Mouse (Mus musculus): ENCODE results near the gene Hmgb1.

Gene Hmgb1

DNA sequence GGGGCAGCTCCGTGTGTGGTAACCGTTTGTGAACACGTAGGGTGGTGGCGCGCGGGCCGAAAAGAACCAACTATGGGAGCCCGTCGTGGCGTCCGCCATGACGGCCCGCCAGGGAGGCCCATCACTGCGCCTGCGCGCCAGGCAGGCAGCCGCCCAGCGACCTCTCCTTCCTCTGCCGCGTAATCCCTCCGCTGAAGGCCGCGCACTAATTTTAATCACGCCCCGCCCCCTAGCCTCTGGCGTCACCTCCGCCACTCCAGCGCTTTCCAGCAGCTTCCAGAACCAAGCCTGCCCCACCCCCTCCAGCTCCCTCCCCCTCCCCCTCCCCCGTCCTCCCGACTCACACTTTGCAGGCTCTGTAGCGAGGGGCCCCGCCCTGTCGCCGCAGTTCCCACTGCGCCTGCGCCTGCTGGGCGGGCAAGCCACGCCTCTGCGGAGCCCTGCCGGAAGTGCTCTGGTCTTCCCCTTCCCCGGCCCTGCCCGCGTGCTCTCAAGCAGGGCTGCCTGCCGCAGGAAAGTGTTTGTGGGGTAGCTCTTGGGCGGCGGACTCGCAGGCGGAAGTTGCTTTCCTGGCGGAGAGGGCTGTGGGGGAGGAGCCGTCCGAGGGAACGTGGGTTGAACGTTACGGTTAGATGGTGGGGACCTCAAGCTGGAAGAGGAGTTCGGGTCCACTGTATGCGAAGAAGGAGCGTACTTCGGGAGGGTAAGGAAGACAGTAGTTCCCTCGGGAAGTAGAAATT is at the start of gene Hmgb1, which contains the start of gene Uspl1:
Hmgb1 (minus strand) TSS at position 386 of the 740 bp plus-strand sequence.
Uspl1 (plus strand) TSS at position 247 of the 740 bp plus-strand sequence.
- DNase-seq, result peak; percentile 98

DNA sequence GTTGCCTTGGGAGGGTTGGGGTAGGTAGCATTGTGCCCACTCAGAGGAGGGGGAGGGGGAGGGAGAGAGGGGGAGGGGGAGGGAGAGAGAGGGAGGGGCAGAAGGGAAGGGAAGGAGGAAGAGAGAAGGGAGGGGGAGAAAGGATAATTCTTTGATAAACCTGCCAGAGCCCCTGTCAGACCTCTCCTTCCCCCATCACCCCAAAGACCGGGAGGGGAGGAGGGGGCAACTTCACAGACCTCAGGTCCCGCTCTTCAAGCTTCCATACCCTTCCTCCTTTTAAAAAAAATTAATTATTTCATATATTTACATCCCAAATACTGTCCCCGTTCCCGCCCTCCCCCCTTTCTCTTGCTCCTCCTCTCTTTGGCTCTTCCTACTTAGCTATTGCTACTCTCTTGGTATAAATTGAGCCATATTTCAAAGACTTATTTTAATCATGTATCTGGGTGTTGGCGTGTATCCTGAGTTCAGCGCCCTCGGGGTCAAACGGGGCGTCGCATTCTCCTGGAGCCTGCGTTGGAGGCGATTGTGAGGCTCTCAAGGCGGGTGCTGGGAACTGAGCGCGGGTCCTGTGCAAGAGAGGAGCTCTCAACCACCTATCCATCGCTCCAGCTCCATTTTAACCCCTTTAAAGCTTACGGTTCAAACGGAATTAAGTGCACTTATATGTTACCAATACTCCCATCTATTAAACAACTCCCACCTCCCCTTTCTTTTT is 45.5 kb upstream of the Hmgb1 start:
- DNase-seq, result no peak

DNA sequence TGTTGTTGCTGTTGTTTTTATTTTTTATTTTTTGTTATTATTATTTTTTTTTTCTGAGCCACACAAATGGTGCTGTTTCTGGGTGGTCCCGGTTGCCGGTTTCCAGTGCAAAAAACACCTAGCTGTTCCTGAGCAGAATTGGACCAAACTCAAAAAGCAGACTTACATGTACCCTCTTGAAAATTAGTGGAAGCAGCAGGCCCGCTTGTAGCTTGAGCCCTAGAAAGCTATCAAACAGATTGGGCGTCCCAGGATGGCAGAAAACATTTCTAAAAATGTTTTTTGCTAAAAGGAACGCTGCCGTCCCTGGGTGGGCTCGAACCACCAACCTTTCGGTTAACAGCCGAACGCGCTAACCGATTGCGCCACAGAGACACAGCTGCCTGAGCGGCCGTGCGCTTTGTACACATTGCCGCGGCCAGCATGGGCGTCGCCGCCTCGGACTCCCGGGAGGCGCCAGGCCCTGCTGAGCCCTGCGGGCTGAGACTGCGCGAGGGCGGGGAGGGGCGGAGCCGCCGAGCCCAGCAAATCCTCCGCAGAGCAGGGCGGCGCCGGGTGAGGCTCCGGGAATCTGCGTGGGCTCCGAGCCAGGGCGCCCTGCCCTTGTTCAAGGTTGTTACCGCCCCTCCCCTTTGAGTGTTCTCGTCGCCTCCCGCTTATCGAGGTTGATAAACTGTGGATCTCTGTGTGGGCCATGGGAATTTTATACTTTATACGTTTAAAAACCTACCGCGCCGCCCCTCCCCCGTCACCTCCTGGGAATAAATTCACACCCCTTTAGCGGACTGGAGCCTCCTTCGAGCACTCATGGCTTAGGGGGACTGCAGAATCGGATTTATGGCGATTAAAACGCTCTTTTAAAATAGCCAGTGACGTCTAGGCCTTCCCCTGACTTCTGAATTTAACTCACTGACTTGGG is 44.7 kb upstream of the Hmgb1 start:
- peak; percentile 97 for DNase-seq

DNA sequence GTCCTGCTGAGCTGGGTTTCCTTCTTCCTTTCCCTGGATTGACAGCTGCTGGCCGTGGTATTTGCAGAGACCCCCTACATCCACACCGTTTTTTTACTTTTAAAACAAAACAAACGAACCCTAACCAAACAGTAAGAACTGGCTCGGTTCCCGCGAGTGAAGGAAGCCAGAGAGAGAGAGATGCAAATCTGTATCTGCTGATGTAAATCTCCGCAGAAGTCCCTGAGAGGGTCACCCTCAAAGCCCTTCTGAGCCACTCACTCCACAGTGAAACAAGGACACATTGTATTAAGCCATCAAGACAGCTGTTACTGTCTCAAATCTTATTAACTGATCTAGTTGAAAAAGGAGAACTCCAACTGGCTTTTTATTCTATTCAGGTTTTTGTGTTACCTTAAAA is 40.4 kb upstream of the Hmgb1 start:
- DNase-seq, result peak; percentile 33

DNA sequence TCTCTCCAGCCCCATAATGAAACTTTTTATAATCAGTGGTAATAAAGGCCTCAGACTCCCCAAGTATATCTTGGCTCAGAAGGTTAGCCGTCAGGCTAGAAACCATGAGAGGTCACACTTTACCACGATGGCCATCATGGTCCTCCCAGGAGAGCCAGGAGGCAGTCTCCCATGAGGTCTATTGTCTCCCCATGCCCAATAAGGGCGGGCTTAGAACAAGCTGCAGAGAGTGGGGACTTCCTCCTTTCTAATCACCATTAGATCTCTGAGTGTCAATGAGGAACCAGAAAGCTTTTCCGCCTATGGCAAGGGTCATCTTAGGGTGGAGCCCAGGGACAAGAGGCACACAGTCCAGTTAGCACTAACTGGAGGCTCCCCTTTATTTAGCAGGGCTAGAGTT is 37.1 kb upstream of the Hmgb1 start:
- DNase-seq, result no peak

DNA sequence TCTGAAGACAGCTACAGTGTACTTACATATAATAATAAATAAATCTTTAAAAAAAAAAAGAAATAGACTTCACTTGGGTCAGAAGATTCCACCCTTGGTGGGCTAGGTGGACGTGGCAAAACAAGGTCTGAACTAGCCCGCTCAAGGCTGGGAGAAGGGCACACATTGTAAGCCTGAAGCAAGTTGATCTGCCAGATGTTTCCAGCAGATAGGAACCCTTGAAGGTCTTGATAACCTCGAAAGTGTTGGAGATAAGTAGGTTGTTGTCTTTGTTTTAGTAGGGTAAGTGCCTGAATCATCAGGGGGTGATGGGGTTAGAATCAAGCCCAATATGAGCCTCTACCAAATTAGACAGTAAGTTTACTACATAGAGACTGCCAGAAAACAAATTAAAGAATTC is 35.2 kb upstream of the Hmgb1 start:
- DNase-seq, result no peak

DNA sequence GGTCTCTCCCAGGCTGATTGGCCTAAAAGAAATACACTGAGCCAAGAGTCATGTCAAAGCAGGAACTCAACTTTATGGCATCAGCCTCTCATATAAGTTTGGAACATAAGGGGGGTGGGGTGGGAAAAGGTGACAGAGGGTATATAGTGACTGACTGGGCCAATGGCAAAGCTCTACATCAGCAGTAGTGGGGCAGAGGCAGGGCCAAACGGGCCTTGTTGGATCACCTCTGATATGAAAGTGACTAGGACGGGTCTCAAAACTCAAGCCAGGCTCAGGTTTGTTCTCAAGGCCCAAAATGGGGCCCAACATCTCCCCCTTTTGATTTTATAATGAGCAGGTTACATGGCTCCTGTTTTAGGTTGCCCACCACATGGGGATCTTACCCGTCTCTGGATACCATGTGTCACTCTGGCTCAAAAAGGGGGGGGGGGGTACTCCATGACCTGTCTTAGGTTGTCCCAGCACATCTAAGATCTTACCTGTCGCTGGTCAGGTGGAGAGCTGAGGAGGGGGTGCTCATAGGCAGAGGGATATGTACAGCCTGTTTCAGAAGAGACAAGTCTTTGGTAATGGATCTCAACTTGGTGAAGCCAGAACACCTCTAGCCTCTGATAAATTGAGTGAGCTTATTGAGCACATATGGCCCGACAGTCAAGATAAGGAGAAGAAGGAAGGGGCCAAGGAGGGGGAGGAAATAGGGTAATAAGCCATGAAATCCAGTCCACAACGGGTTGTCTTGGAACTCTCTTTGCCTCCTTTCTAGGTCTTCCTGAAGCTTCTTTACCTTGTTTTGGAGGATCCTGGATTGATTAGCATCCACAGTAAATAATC is 33.5 kb upstream of the Hmgb1 start:
- no peak for DNase-seq

DNA sequence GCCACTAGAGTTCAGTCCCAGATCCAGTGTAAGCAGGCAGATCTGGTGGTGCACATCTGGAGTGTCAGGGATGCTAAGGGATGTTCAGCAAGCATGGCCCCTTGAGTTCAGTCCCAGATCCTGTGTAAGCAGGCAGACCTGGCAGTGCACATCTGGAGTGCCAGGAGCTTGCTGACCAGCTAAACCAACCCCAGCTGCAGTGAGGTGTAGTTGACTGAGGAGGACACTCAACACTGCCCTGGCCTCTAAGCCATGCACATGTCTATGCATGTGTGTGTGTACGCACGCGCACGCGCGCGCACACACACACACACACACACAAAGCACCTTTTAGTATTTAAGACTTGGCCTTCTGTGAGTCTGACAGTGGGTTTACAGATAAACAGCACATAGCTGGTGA is 31.3 kb upstream of the Hmgb1 start:
- no peak for DNase-seq

DNA sequence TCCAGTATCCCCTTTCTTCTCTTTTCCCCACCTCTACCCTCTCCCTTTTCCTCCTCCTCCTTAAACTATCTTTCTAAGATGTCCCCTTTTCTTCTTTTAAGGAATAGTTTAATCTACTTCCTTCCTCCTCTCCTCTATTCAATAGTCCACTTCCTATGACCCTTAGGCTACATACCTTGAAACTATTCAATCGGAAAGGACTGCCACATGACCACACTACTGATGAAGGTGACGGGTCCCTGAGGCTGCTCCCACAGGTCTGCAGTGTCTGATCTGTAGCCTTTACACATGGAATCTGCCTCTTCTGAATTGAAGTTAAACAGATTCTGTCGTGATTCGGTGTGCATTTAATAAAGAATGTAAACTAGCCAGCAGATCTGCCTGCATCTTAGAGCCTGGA is 28.5 kb upstream of the Hmgb1 start:
- DNase-seq, result no peak

DNA sequence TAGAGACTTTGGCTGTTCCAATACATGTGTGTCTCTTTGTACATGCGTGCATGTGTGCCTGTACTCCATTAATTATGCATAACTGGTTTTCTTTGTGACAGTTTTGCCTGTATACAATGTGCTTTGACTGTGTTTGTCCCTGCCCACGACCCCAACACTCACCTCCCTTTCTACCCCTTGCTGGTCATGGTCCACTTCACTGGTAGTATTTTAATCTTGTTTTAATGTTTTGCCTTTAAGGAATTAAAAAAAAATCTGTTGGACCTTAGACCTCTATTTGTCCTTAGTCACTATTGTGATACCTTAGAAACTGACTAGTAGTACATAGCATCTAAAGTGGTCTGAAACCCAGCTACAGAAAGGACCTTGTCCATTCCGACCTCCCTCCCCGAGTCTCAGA is 26.8 kb upstream of the Hmgb1 start:
- DNase-seq, result no peak

DNA sequence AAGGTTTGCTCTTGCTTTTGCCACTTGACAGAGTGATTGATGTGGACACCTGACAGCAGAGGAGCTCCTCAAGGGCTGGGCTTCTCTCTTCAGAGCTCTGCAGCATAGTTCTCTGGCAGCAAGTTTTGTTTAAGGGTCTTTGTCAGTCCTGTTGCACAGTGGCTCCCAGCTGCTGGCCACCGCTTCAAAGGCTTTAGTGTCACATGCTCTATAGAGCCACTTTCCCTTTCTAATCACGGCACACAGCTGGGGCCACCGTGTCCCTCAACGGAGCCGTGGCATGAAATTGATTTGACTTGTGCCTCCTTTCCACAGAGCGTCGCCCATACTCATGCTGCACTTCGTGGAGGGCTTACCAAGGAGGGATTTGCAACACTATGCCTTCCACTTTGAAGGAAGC is 25.0 kb upstream of the Hmgb1 start:
- no peak for DNase-seq

DNA sequence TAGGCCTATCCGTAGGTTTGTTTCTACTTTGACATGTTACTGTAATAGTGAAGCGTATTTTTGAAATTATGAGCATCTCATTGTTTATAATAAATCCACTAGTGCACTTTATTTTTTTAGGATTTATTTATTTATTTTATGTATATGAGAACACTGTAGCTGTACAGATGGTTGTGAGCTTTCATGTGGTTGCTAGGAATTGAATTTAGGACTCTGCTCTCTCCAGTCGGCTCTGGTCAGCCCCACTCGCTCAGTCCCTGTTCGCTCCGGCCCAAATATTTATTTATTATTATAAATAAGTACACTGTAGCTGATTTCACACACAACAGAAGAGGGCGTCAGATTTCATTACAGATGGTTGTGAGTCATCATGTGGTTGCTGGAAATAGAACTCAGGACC is 24.5 kb upstream of the Hmgb1 start:
- DNase-seq, result no peak

DNA sequence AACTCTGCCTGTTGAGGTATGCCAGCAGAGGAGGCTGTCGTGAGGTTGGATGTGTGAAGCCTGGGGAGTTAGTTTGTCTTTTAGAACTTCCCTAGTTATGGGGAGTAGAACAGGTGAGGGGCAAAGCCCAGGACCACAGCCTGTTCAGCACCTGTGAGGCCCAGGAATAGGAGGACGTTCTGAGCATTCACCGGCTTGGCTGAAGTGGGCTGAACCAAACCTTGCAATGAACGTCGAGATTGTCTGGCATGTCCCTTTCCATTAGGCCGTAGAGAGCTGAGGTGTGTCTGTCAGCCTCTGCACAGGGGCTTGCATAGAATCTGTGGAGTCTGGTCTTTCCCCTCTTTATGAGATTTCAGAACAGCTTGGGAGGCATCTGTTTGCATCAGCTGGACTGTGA is 23.4 kb upstream of the Hmgb1 start:
- DNase-seq, result no peak

DNA sequence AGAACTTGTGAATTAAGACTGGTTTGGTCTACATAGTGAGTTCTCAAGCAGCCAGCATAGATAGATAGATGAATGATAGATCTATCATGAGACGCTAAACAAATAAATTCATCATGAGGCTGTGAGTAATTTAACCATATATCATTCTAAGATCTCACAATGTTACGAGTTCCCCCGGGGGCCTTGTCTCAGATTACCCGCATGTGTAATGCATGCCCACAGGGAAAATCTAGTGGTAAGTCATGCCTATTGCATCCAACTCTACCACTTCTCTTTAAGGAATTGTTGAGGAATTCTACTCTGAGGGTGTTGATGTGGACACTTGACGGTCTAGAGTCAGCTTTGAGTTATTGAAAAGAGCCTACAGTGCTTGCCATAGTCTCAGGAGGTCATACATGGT is 22.0 kb upstream of the Hmgb1 start:
- DNase-seq, result no peak

DNA sequence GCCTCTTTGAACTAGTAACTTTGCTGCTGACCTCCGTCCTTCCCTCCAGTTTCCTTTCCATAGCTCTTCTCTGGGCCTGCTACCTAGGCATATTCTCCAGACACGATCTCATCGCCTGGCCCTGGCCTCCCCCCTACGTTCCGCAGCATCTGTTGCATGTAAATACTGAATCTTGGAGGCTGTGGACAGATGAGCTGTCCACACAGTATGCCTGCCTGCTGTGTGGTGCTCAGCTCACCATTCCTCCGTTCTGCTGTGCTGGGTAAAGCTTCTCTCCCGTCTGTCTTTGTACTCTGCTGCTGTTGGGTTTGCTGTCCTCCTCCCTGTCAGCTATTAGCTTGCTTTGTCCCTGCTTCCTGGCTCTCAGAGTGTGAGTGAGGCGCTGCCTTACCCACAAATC is 21.0 kb upstream of the Hmgb1 start:
- DNase-seq, result no peak

DNA sequence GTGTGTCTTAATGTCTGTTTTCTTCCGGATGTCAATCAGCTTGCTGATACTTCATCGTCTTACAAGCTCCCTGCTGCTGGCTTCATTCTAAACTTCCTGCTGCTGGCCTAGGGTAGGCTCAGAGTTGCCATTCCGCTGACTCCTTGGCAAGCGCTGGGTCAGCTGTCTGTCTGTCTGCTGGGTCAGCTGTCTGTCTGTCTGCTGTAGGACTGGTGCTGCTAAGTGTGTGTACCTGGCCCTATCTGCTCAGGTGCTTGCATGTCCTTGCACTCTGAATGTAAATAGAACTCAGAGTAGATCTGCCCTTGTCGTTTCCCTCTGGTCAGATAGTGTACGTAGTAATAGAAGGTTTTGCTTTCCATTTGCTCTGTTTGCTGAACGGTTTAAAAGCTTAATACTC is 20.5 kb upstream of the Hmgb1 start:
- DNase-seq, result no peak

DNA sequence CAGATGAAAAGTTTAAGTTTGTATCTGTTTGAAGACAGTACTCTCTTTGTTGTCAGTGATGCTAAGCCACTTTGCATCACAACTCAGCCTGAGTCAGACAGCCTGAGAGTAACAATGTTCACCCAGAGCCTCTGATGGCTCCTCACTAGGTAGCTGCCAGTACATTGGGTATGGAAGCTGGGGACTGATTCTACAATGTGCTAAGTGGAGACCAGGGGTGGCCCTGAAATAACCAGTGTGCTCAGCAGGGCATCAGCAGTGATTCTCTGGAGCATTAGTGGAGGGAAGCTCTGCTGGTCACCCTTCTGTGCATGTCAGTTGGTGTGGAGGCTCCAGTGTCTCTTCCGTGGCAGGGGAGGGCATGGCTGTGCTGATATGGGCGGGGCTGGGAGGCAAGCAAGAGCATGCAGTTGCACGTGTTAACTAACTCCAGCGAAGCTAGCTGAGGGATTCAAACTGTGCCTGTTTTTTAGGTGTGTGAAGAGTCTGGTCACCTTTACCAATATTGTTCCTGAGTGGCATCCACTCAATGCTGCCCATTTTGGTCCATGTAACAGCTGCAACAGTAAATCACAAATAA is 19.6 kb upstream of the Hmgb1 start:
- DNase-seq, result no peak

DNA sequence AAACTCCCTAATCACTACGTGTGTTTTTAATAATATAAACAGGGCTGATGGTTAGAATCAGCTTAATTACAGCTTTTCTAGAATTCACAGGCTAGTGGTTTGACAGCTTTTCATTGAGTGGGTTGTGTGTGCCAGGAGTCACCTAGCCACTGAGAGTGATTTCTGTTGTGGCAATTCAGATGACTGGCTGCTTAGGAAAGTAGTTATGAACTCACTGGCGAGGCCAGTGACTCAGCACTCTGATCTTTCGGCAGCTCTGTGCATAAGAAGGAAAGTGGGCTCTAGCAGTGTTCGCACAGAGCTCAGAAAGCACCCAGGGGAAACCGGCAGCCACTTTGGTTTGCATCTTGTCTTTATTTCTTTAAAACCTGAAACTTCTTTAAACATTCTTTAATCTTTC is 18.7 kb upstream of the Hmgb1 start:
- DNase-seq, result no peak

DNA sequence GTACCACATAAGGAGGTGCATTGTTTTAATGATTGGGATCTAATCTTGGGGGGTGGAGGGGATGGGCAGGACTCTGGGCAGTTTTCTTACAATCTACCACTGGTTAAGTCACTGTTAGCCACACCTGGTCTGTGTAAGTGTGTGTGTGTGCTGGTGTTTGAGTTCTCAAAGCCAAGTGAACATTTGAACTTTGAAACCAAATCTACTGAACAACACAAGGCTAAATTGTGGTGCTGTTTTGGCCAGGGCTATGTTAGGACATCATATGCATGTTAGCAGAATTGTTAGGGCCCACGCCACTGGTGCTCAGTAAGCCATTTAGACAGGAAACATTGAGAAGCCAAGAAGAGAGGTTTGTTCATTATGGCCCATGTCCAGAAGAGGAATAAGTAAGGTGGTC is 14.5 kb upstream of the Hmgb1 start:
- no peak for DNase-seq

DNA sequence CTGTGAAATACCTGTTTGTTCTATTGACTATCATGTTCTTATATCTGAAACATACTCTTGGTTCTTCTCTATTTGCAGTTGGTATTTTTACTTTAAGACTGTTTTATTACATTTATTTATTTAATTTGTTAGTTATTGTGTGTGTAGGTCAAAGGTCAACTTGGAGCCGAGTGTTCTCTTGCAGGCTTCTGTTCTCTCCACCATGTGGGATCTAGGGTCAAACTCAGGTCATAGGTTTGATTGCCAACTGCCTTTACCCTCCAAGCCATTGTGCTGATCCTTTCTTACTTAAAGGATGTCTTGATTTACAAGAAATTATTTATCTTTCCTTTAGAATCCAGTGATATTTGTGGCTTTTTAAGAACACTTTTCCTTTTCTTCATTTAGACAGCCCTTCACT is 12.3 kb upstream of the Hmgb1 start:
- DNase-seq, result no peak

DNA sequence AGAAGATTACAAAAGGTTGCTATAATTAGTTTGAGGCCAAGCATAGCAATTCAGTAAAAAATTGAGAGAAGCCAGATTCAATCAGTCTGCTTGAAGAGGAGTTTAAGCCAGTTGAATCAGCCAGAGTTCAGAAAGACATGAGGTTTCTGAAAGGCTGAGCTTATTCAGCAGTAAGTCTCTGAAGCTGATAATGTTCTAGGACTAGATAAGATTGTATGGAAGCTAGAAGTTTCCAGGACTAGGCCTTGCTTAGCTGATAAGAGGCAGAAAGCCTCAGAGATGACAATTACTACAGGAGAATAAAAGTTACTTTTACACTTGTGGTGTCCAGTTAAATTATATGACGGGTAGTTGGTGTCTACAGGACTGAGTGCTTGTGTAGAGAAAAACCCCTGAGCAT is 5.9 kb upstream of the Hmgb1 start:
- no peak for DNase-seq

DNA sequence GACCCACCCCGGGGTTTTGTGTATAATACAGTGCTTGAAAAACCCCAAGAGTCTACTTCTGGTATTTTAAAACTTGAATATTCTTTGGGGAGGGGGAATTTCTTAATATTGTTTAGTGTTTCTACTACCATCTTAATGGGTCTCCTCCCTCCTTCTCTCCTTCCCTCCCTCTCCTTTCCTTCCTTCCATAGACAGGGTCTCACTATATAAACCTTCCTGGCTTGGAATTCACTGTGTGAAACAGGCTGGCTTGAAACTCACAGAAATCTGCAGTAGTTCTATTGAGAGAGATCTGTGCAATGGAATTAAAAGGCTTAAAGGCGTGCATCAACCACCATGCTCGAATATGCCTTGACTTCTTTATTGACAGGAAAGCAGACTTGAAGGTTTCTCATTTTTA is 1.5 kb upstream of the Hmgb1 start:
- DNase-seq, result no peak

Measured in right cerebral cortex, postnatal 4 days (tissue).